Mouse (Mus musculus) natural killer cell, adult 2 months (primary cell): ENCODE data around the gene Tnnt1.

Experiments
- DNase-seq, 2 experiments: peaks; one replicate each; pipeline ENCODE4 v3.0.0; 2022; ENCODE audit warnings: low spot score in 2 of 2

Gene Tnnt1

DNA sequence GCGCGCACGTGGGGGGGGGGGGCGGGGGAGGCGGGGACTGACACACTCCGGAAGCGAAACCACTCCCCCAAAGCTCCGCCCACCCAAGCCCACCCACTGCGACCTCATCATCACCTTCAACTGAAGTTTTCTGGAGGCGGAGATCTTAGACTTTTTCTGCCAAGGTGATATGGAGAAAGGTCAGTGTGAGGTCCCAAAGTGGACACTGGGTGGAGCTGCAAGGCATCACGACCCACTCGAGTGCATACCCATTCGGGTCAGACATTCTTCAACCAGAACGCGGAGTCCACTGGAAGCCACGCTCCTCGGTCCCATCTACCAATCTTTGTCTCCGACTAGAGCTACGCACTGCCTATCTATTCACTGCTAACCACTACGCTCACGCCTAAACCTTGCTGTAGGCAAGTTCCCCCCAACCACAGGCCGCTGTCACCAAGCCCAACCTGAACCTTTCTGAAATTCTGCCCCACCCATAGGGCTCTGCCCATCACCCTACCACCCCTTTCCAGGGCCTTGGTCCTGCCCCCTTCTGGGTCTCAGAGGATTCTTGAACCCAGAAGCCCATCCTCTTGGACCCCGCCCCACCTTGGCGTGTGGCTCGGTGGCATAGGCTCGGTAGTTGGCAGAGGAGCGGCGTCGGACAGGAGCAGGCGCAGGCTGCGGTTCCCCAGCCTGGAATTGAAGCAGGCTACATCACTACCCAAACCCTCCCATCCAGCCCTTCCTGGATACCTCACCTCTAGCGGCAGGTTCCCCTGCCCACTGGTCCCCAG, 5.2 kb upstream of the Tnnt1 start:
- no peak for DNase-seq

DNA sequence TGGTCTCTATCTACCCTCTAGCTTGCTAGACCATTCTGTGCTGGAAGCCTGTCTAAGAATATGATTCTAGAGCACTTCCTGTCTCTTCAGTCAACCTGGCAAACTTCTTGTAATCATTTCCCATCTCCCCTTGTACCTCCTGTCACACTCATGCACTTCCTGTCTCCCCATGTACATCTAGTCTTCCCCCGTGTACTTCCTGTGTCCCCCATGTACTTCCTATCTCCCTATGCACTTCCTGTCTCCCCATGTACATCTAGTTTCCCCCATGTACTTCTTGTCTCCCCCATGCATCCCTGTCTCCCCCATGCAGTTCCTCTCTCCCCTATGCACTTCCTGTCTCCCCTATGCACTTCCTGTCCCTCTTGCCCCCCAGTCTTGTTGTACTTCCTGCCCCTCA, 2.3 kb upstream of the Tnnt1 start:
- DNase-seq, result no peak

- no peak for DNase-seq
Measured at GRCm38 (mm10) chr7:4515853-4516252, 329 bp downstream of the Tnnt1 start.

DNA sequence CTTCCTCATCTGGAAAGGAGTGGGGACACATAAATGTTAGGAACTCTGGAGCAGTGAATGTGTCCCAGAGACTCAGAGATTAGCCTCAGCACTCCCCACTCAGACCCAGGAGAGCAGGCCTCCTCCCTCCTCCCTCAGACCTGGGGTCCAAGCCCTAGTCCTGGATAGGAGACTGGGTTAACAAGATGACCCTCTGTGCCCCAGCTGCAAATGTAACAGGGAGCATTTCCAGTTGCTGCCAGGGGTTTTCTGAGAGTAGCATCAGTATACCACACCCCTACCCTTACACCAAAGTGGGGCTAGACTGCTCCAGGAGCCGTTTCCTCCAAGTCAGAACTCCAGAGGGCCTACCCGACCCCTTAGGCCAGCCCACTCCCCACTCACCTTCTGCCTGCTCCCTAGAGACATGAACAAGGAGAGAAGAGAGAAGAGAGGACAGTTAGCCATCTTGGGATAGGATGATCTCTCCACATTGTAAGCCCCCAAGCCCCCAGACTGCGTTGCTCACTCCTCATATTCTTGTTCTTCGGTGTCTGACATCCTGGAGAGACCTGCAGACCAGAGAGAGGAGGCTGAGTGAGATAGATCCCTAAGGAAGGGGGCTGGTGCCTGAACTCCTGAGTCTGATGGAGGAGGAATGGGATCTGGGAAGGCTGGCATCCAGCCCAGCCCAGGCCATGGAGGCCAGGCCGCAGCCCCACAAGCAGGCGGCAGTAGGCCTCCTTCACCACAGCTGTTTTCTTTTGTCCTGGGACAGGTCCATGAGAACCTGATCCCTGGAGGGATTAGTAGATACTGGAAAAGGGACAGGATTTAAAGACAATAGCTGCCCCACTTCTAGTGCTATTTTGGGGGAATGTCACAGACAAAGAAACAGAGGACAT, 2.1 kb downstream of the Tnnt1 start:
- no peak for DNase-seq

DNA sequence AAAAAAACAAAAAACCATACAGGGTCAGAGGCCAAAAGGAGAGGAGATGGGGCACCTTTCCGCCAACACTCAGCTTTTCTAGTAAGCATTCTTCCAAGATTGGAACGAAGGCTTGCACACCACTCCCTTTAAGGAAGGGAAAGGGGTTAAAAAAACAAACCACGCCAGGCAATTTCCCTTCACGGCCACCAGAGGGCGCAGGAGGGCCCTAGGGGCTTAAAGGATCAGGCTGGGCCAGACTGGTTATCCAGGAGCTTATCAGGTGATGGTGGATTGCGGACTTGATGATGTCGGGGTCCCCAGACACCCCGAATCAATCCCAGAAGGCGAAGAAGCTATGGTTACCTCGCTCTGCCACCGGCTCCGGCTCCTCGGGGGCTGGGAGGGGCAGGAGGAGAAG, 2.9 kb downstream of the Tnnt1 start:
- DNase-seq, result peak in 1 of 2 experiments; percentile 42

DNA sequence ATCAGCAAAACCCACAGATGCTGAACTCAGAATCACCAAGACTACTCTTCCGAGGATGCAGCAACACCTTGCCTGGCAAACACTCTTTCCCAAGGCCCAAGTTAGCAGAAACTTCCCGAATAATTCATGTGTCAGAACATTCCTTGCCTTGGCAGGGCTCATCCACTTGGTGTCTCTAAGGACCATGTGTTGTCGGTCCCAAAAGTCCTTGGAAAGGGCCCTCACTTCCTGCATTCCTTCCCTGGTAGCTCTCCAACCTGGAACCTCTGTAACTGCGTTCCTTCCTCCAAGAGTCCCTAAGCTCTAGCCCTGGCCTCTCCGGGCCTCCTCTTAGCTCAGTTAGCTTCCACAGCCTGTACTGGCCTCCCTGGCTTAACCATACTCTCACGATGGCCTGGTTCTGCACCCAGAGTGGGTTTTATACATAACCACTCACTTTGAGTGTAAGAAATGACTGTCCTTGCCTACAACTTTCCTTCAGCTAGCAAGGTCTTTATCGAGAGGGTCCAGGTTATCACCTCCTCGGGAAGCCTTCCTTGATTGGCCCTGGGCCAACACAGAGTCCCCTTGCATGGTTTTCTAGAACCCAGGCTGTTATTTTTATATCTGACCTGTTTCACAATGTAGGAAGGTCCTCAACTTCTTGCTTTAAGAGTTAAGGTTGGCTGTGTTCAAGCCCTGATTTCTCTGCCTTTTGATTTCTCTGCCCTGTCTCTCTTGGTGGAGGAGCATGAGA, 4.5 kb downstream of the Tnnt1 start:
- DNase-seq, result no peak

GRCm38 (mm10) chr7:4509863-4510608, 6.1 kb downstream of the Tnnt1 start:
- DNase-seq, result peak; percentile 55 to 60

DNA sequence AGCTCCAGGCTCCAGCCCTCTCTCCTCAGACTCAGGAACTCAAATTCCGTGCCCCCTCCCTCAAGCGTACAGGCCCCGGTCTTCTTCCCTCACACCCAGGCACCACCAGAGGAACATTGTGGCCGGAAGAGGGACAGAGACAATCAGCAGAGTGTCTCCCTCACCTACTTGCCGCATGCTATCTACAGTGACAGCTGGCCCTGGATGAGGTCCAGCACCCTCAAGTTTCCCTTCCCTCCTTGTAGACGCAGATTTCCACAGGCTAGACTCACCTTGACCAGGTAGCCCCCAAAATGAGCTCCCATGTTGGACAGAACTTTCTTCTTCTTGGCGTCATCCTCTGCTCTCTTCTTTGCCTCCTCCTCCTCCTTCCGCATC, 7.5 kb downstream of the Tnnt1 start:
- DNase-seq, result no peak

GRCm38 (mm10) chr7:4508062-4508738, 8.0 kb downstream of the Tnnt1 start:
- DNase-seq, result no peak

DNA sequence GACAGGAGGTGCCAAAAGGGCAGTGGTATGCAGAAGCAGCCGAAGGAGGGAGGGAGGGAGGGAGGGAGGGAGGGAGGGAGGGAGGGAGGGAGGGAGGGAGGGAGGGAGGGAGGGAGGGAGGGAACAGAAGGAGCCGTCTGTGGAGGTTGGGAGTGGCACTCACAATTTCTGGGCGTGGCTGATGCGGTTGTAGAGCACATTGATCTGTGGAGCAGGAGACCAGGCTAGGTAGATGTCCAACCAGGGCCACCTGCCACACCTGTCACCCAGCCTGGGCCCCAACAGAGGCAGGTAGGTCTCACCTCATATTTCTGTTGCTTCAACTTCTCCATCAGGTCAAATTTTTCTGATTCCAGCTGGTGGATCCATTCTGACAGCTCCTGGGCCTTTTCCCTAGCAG, 9.0 kb downstream of the Tnnt1 start:
- no peak for DNase-seq

DNA sequence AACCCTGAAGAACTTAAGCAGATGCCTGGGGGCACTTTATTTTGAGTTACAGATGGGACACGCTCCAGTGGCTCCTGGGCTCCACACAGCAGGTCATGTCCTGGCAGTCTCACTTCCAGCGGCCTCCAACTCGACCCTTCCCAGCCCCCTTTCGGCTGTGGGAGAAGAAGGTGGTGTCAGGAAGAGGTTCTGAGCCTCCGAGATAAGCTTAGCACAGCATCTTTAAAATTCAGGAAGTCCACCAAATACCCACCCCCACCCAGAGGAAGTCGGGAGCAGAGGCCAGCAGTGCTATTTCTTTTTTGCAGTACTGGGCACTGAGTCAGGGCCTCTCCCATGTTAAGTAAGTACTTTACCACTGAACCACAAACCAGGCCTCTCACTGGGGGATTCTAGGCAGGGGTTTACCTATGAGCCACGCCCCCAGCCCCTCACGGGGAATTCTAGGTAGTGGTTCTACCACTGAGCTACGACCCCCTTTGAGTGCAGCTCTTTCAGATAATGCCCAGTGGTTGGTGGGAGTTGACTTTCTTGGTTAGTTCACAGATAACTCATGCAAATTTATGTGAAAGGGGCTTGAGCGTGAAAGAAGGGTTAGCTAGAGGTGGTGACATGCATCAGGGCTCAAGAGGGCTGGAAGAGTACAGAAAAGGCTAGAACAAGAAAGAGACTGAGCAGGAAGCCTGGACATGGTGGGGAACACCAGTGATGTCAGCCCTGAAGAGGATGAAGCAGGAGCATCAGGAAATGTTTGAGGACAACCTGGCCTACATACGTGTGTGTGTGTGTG, 11.3 kb downstream of the Tnnt1 start:
- DNase-seq, result no peak

GRCm38 (mm10) chr7:4503858-4504257, 12.3 kb downstream of the Tnnt1 start:
- DNase-seq, result no peak

DNA sequence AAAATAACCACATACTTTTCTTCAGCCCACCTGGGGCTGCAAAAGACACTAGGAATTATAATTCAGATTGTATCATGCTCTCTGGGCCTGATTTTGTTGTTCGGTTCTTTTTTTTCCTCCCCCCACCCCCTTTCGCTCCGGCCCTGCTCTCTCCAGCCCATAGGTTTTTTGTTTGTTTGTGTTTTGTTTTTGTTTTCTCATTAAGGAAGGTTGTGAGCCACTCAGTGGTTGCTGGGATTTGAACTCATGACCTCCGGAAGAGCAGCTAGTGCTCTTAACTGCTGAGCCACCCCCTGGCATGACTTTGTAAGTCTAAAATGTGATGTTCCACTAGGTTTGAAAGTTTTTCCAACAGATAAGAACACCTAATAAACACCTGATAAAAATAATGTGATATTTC, 13.1 kb downstream of the Tnnt1 start:
- no peak for DNase-seq

DNA sequence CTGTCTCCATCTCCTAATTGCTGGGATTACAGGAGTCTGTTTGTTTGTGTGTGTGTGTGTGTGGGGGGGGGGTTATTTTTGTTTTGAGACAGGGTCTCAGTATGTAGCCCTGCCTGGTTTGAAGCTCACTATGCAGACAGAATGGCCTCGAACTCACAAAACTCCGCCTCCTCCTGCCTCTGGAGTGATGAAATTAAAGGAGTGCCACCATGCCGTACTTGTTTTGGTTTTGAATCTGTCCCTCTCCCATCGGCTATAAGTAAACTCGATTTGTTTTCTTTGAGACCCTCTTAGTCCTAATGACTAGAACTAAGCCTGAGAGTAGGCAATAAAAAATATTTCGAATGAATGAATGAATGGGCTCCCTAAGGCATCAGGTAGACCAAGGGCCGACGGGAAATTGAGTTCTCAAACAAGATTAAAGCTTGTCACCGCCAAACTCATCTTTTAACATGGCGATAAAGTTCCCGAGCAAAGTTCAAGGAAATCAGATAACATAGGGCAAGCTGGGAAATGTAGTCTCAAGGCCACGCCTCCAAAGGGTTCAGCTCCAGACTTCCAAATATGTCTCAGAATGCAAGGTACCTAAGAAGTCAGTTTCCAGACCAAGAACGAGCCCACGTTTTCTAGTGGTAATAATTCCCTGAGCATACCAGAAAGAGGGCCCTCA, 13.6 kb downstream of the Tnnt1 start:
- no peak for DNase-seq

DNA sequence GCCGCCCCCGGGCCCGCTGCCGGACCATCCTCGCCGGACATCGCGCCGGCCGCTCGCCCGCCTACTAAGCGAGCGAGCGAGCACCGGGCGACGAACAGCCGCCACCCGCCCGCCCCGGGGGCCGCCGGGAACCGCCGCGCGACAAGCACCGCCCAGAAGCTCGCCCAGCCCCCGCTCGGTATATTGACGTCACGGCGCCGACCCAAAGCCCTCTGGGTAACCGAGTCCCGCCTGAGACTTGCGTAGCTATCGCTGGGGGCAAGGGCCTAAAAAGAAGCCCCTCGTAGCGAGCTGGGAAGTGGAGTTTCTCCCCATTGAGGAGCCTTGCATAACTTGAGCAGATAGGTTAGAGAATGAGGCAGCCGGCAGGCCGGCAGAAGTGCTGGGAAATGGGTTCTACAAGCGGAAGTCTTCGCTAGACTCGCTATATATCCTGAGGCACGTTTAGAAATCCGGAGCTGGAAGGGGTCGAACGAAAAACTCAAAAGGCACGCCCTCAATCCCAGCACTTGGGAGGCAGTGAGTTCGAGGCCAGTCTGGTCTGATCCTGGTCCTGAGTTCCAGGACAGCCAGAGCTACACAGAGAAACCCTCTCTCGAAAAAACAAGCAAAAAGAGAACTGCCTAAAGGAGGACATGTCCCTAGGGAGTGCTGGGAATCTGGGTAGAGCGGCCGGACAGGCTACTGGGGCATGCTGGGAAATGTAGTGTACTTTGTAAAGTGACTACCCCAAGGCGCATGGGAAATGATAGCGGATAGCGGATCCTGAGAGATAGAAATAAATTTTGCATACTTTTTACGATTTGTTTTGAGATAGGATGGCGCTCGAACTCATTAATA, 14.4 kb downstream of the Tnnt1 start, which contains the start of gene Ppp1r12c:
Gene Ppp1r12c (minus strand): TSS at position 123 of the 840 bp plus-strand sequence.
- DNase-seq, result peak; percentile 89 to 93

DNA sequence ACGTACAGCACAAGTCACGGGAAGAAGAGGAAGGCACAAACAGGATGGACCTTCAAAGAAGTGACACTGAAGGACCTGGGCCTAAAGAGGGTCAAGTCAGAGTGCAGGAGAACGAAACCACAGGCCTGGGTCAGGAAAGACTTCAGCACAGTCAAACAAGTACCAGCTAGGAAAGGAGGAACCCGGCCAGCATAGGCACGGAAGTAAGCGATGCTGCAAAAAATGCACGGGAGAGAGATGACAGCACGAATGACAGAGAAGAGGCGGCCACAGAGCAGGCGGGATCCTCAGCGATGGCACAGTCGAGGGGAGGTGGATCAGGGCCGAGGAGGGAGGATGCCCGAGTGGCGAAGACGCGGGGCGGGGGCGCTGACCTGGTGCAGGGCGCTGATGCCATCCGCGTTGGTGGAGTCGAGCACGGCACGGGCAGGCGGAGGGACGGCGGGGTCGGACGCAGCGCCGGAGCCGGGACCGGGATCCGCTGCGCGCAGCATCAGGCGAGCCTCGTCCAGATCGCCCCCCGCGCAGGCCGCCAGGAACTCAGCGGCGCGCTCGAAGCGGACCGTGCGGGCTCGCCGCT, 15.2 kb downstream of the Tnnt1 start:
- peak; percentile 36 to 42 for DNase-seq

GRCm38 (mm10) chr7:4499034-4499433, 17.1 kb downstream of the Tnnt1 start:
- DNase-seq, result no peak

DNA sequence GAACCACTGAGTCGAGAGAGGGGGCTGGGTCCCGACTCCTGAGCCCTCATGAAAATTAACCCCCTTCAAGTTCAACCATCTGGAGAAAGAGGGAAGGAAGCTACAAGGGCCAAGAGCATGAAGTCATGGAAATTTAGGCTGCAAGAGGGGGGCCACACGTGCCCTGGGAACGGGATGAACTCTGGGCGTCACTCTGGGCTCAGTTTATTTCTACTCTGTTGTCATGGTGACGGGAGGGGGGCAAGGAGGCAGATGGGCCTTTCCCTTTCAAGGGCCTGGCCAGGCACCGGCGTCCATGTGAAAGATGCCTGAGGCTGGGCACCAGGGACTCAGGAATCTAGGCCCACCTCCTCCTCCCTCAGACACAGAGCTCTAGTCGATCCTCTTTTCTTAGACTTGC, 17.9 kb downstream of the Tnnt1 start:
- DNase-seq, result no peak
